Mouse (Mus musculus): ENCODE measurements at regions not wholly inside any gene's neighbourhood (a gene's known extent, or its start where the extent isn't known, plus 50 kb on each side); places are given as distances from the start of the nearest gene placed in this dataset.

GRCm38 (mm10) chr10:120666202-120666860 lies 190.1 kb upstream of the Hmga2 start:
- no peak for DNase-seq (ENCODE audit: low spot score in 2 of 2)

GRCm38 (mm10) chr10:120665670-120666069 lies 189.4 kb upstream of the Hmga2 start:
- DNase-seq (ENCODE audit: low spot score in 2 of 2), result peak; percentile 28 to 32

- no peak for DNase-seq (ENCODE audit: low spot score in 2 of 2)
These were observed 188.2 kb upstream of the Hmga2 start for GRCm38 (mm10) chr10:120664419-120664818.

GRCm38 (mm10) chr10:120663396-120663795 lies 187.1 kb upstream of the Hmga2 start:
- no peak for DNase-seq (ENCODE audit: low spot score in 2 of 2)

- DNase-seq (ENCODE audit: low spot score in 2 of 2), result no peak
These were observed 184.2 kb upstream of the Hmga2 start for GRCm38 (mm10) chr10:120660503-120660902.

GRCm38 (mm10) chr10:120655238-120655931 lies 179.1 kb upstream of the Hmga2 start:
- DNase-seq (ENCODE audit: low spot score in 2 of 2), result no peak

GRCm38 (mm10) chr10:120652525-120653215 lies 176.4 kb upstream of the Hmga2 start:
- DNase-seq (ENCODE audit: low spot score in 2 of 2), result no peak

GRCm38 (mm10) chr10:120651845-120652244 lies 175.6 kb upstream of the Hmga2 start:
- DNase-seq (ENCODE audit: low spot score in 2 of 2), result no peak

GRCm38 (mm10) chr10:120650336-120650735 lies 174.1 kb upstream of the Hmga2 start:
- DNase-seq (ENCODE audit: low spot score in 2 of 2), result no peak

GRCm38 (mm10) chr10:120648741-120649140 lies 172.5 kb upstream of the Hmga2 start:
- DNase-seq (ENCODE audit: low spot score in 2 of 2), result no peak

GRCm38 (mm10) chr10:120648031-120648430 lies 171.8 kb upstream of the Hmga2 start:
- DNase-seq (ENCODE audit: low spot score in 2 of 2), result no peak

- no peak for DNase-seq (ENCODE audit: low spot score in 2 of 2)
These were observed 171.1 kb upstream of the Hmga2 start for GRCm38 (mm10) chr10:120647323-120647722.

- no peak for DNase-seq (ENCODE audit: low spot score in 2 of 2)
These were observed 170.6 kb upstream of the Hmga2 start for GRCm38 (mm10) chr10:120646862-120647311.

GRCm38 (mm10) chr10:120640847-120641246 lies 164.6 kb upstream of the Hmga2 start:
- no peak for DNase-seq (ENCODE audit: low spot score in 2 of 2)

GRCm38 (mm10) chr10:120638316-120638715 lies 162.0 kb upstream of the Hmga2 start:
- DNase-seq (ENCODE audit: low spot score in 2 of 2), result no peak

- DNase-seq (ENCODE audit: low spot score in 2 of 2), result peak; percentile 15 to 66
These were observed 159.7 kb upstream of the Hmga2 start for GRCm38 (mm10) chr10:120635818-120636543.

- DNase-seq (ENCODE audit: low spot score in 2 of 2), result no peak
These were observed 158.9 kb upstream of the Hmga2 start for GRCm38 (mm10) chr10:120635194-120635593.

GRCm38 (mm10) chr10:120632071-120632470 lies 155.8 kb upstream of the Hmga2 start:
- no peak for DNase-seq (ENCODE audit: low spot score in 2 of 2)

- no peak for DNase-seq (ENCODE audit: low spot score in 2 of 2)
These were observed 151.8 kb upstream of the Hmga2 start for GRCm38 (mm10) chr10:120628066-120628465.

- DNase-seq (ENCODE audit: low spot score in 2 of 2), result no peak
These were observed 149.2 kb upstream of the Hmga2 start for GRCm38 (mm10) chr10:120625474-120625873.

GRCm38 (mm10) chr10:120624203-120624942 lies 148.1 kb upstream of the Hmga2 start:
- no peak for DNase-seq (ENCODE audit: low spot score in 2 of 2)
